7 mouse cellular contexts compared by ENCODE assay signal in the genomic region with DNA sequence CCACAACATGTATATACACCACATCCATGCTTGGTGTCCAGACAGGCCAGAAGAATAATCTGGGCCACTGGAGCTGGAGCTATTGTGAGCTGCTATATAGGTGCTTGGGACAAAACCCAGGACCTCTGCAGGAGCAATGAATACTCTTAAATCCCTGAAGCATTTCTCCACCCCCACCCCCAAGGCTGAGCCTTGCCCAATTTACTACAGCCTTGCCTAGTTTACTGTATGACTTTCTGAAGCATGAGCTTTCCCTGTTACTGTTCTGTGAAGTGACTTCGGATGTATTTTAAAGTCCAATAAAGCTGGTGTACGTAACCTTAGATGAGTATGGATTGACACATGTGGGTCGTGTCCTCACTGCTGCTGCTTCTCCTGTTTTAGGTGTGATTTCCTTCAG. TPM values are rescaled to one million over a fixed set of nuclear protein-coding genes. Genes with fewer than 3 reads are reported as not detected.
DNase-seq lines count a peak whose midpoint lies in the region; ATAC-seq and TF ChIP-seq lines count a peak whose summit lies in the region.

No protein-coding gene starts in this region.

- H3K4me3 ChIP-seq in E14TG2a.4 (replicated peaks; ENCODE audit: low read length): peak overlapping the region; percentile 81
- no peak overlapping the region for H3K4me3 ChIP-seq in forebrain, postnatal 0 days (ENCODE audit: low read depth, low read length)
- H3K4me3 ChIP-seq in liver, embryonic 12.5 days: peak overlapping the region; percentile 95

- H3K36me3 ChIP-seq in E14TG2a.4 (ENCODE audit: insufficient read depth, low read length): peaks cover 54% of the 10 kb centered on the region
- peaks cover 29% of the 10 kb centered on the region for H3K36me3 ChIP-seq in forebrain, postnatal 0 days (ENCODE audit: insufficient read depth)
- H3K36me3 ChIP-seq in liver, embryonic 12.5 days: peaks cover 50% of the 10 kb centered on the region

- DNase-seq in 3T3-L1 (ENCODE audit: low read depth, low spot score): peak; percentile 3
- DNase-seq in forebrain, postnatal 0 days: no peak
- no peak for DNase-seq in right cerebral cortex, adult 18-20 months
- no peak for DNase-seq in cerebellum, postnatal 10 days
- DNase-seq in layer of hippocampus, postnatal 36 days: no peak

- no peaks in the 10 kb centered on the region for H3K27me3 ChIP-seq in E14TG2a.4 (ENCODE audit: insufficient read depth, low read length)
- H3K27me3 ChIP-seq in forebrain, postnatal 0 days (ENCODE audit: insufficient read depth, low read length): no peaks in the 10 kb centered on the region
- no peaks in the 10 kb centered on the region for H3K27me3 ChIP-seq in liver, embryonic 12.5 days (replicated peaks)

- WGBS in forebrain, postnatal 0 days: 89% methylated on average over 3 of the region's 3 CpGs
- 78% methylated on average over 3 of the region's 3 CpGs for WGBS in liver, embryonic 12.5 days (ENCODE audit: insufficient replicate concordance)

- no peak for TF ChIP-seq CTCF in E14TG2a.4 (conservative IDR thresholded peaks at IDR 0.05; ENCODE audit: low read length)
- TF ChIP-seq CTCF in forebrain, postnatal 0 days (IDR thresholded peaks at IDR 0.05; ENCODE audit: low read depth): no peak

- H3K4me1 ChIP-seq in E14TG2a.4 (replicated peaks; ENCODE audit: low read depth, low read length): peaks cover 70% of the 10 kb centered on the region
- H3K4me1 ChIP-seq in forebrain, postnatal 0 days (ENCODE audit: insufficient read depth): peaks cover 8% of the 10 kb centered on the region; the same call in 1 of the 2 replicates
- peaks cover 42% of the 10 kb centered on the region for H3K4me1 ChIP-seq in liver, embryonic 12.5 days

- H3K9me3 ChIP-seq in E14TG2a.4 (ENCODE audit: low read length): no peaks in the 10 kb centered on the region
- no peaks in the 10 kb centered on the region for H3K9me3 ChIP-seq in forebrain, postnatal 0 days (ENCODE audit: low read length)
- H3K9me3 ChIP-seq in liver, embryonic 12.5 days (replicated peaks): no peaks in the 10 kb centered on the region

- no peak for ATAC-seq in forebrain, postnatal 0 days
- no peak for ATAC-seq in liver, embryonic 12.5 days

- H3K9ac ChIP-seq in forebrain, postnatal 0 days: no peak overlapping the region
- H3K9ac ChIP-seq in liver, embryonic 12.5 days: peak overlapping the region; percentile 88

- no peak overlapping the region for H3K27ac ChIP-seq in forebrain, postnatal 0 days (ENCODE audit: low read depth, low read length)
- peak overlapping the region; percentile 97 for H3K27ac ChIP-seq in liver, embryonic 12.5 days

- H3K4me2 ChIP-seq in forebrain, postnatal 0 days (ENCODE audit: low read depth): 0 out of 2 replicates have a peak overlapping the region, but pooled peaks have one; percentile 67
- peak overlapping the region; percentile 89 for H3K4me2 ChIP-seq in liver, embryonic 12.5 days

RNA-seq across cellular contexts. Expression of gene Srcap, which starts 2.0 kb away (rescaled TPM):
- 29.3 and 39.9 TPM in 2 replicates for total RNA-seq in forebrain, postnatal 0 days (2014; rRNA removed)
- 12.6 and 23.7 TPM in 2 replicates for polyA plus RNA-seq in forebrain, postnatal 0 days (2015; fragmentation: Nextera tagmentation; extraction: Ambion mirVana)
- polyA plus RNA-seq in liver, embryonic 12.5 days (2016; fragmentation: Nextera tagmentation; extraction: Ambion mirVana): 38.2 and 38.8 TPM in 2 replicates
- total RNA-seq in layer of hippocampus, postnatal 36 days (2021): 100 to 1,000 TPM; 102 to 114 TPM

RNA-seq across cellular contexts. Expression of gene Gm42715, which starts 5.6 kb away (rescaled TPM):
- 18.1 and 28.3 TPM in 2 replicates for total RNA-seq in forebrain, postnatal 0 days (2014; rRNA removed)
- polyA plus RNA-seq in forebrain, postnatal 0 days (2015; fragmentation: Nextera tagmentation; extraction: Ambion mirVana): 6.1 and 10.3 TPM in 2 replicates
- 7.9 and 8.8 TPM in 2 replicates for polyA plus RNA-seq in liver, embryonic 12.5 days (2016; fragmentation: Nextera tagmentation; extraction: Ambion mirVana)
- total RNA-seq in layer of hippocampus, postnatal 36 days (2021): 10 to 100 TPM in 1 of 2 experiments, 1 to 10 TPM in 1; 9.8 to 12.2 TPM

RNA-seq across cellular contexts. Expression of gene Fbrs, which starts 34.8 kb away (rescaled TPM):
- total RNA-seq in forebrain, postnatal 0 days (2014; rRNA removed): 23.7 and 31.9 TPM in 2 replicates
- polyA plus RNA-seq in forebrain, postnatal 0 days (2015; fragmentation: Nextera tagmentation; extraction: Ambion mirVana): 6.6 and 10.6 TPM in 2 replicates
- polyA plus RNA-seq in liver, embryonic 12.5 days (2016; fragmentation: Nextera tagmentation; extraction: Ambion mirVana): 6.9 and 8.1 TPM in 2 replicates
- total RNA-seq in layer of hippocampus, postnatal 36 days (2021): 10 to 100 TPM; 61.5 to 65.4 TPM

RNA-seq across cellular contexts. Expression of gene Tmem265, which starts 47.4 kb away (rescaled TPM):
- 2.4 and 2.8 TPM in 2 replicates for total RNA-seq in forebrain, postnatal 0 days (2014; rRNA removed)
- 3.8 and 7.7 TPM in 2 replicates for polyA plus RNA-seq in forebrain, postnatal 0 days (2015; fragmentation: Nextera tagmentation; extraction: Ambion mirVana)
- polyA plus RNA-seq in liver, embryonic 12.5 days (2016; fragmentation: Nextera tagmentation; extraction: Ambion mirVana): 1.7 and 2.9 TPM in 2 replicates
- total RNA-seq in layer of hippocampus, postnatal 36 days (2021): 1 to 10 TPM in 1 of 2 experiments, under 1 TPM in 1; 0.38 to 1.2 TPM

RNA-seq across cellular contexts. Expression of gene Prr14, which starts 54.4 kb away (rescaled TPM):
- total RNA-seq in forebrain, postnatal 0 days (2014; rRNA removed): 29.0 and 36.1 TPM in 2 replicates
- polyA plus RNA-seq in forebrain, postnatal 0 days (2015; fragmentation: Nextera tagmentation; extraction: Ambion mirVana): 27.4 and 27.9 TPM in 2 replicates
- polyA plus RNA-seq in liver, embryonic 12.5 days (2016; fragmentation: Nextera tagmentation; extraction: Ambion mirVana): 29.6 and 31.0 TPM in 2 replicates
- total RNA-seq in layer of hippocampus, postnatal 36 days (2021): 10 to 100 TPM; 27.6 to 30.5 TPM
